Mouse (Mus musculus) spleen, adult 18-20 months (tissue): Measurements from ENCODE around the gene Gm853.

Experiments used
- DNase-seq, 2 experiments: peaks; one replicate each; pipeline ENCODE4 v3.0.0; 2022; ENCODE audit warnings: mixed read lengths in 2 of 2

Gene Gm853

GRCm38 (mm10) chr4:130173060-130173822, 49.0 kb downstream of the Gm853 start:
- DNase-seq, result no peak

GRCm38 (mm10) chr4:130171951-130172765, 50.0 kb downstream of the Gm853 start:
- DNase-seq, result no peak

GRCm38 (mm10) chr4:130170362-130170761, 51.8 kb downstream of the Gm853 start:
- no peak for DNase-seq

GRCm38 (mm10) chr4:130169411-130169971, 52.7 kb downstream of the Gm853 start:
- DNase-seq, result no peak

- peak; percentile 24 to 25 for DNase-seq
These were observed 53.7 kb downstream of the Gm853 start for GRCm38 (mm10) chr4:130168280-130169183.

GRCm38 (mm10) chr4:130167814-130168213, 54.4 kb downstream of the Gm853 start:
- no peak for DNase-seq

- DNase-seq, result no peak
These were observed 54.9 kb downstream of the Gm853 start for GRCm38 (mm10) chr4:130167321-130167720.

GRCm38 (mm10) chr4:130166592-130166991, 55.6 kb downstream of the Gm853 start:
- DNase-seq, result no peak

GRCm38 (mm10) chr4:130166061-130166460, 56.1 kb downstream of the Gm853 start:
- DNase-seq, result no peak

GRCm38 (mm10) chr4:130164121-130164520, 58.1 kb downstream of the Gm853 start:
- DNase-seq, result no peak

- no peak for DNase-seq
These were observed 58.8 kb downstream of the Gm853 start for GRCm38 (mm10) chr4:130163391-130163861.

- DNase-seq, result no peak
These were observed 60.9 kb downstream of the Gm853 start for GRCm38 (mm10) chr4:130161349-130161748.
